Mouse (Mus musculus): Measurements from ENCODE around the gene Acoxl.

GRCm38 (mm10) chr2:127832833-127833190, 5.9 kb upstream of the Acoxl start:
- no peak for TF ChIP-seq CTCF (IDR thresholded peaks at IDR 0.05; ENCODE audit: extremely low read depth, insufficient read depth, insufficient read length, insufficient replicate concordance)
- TF ChIP-seq POLR2A (IDR thresholded peaks at IDR 0.05; ENCODE audit: low read depth, low read length), result no peak
